Mouse (Mus musculus): ENCODE data around the gene Josd2. TPM values are rescaled to one million over a fixed set of nuclear protein-coding genes. Genes with fewer than 3 reads are reported as not detected.

Josd2 gene
- total and polyA plus RNA-seq, 3 experiments, result 33.9 to 57.7 (median 54.8) TPM

DNA sequence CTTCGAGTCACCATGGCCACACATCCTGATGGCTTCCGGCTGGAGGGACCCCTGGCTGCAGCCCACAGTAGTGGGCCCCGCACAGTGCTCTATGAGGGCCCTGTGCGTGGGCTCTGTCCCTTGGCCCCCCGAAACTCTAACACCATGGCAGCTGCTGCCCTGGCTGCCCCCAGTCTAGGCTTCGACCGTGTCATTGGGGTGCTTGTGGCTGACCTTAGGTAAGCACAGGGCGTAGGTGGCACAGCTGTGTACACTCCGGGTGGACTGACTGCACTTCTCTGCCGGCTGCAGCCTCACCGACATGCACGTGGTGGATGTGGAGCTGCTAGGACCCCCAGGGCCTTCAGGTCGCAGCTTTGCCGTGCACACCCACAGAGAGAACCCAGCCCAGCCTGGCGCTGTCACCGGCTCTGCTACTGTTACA is 880 bp upstream of the Josd2 start:
- Histone ChIP-seq H3K4me1 (ENCODE audit: control insufficient read depth in 1 of 2, insufficient read depth in 2 of 2) (peaks cover 8 to 22% of the 10 kb centered on the region in 2 experiments), H3K4me2 (ENCODE audit: insufficient read depth, low read depth, poor library complexity, severe bottlenecking) (no peak overlapping the region), H3K79me2 (replicated peaks; ENCODE audit: control insufficient read depth, extremely low read depth, insufficient read depth, poor library complexity, severe bottlenecking) (no peaks in the 10 kb centered on the region), H3K9me3 (replicated peaks; ENCODE audit: low read length) (peaks cover 3% of the 10 kb centered on the region), H3K27ac (ENCODE audit: insufficient read depth, low read depth) (no peak overlapping the region), H3K9ac (ENCODE audit: insufficient read depth, low read depth) (no peak overlapping the region), H3K27me3 (replicated peaks) (peaks cover 41% of the 10 kb centered on the region), H3K36me3 (replicated peaks in 1 of 2; ENCODE audit: control insufficient read depth in 1 of 2, insufficient read depth in 1 of 2, low read length in 1 of 2) (peaks cover 4 to 26% of the 10 kb centered on the region in 2 experiments), H3K4me3 (replicated peaks in 1 of 3; ENCODE audit: low read depth in 2 of 3, low read length in 2 of 3, poor library complexity in 1 of 3) (peak overlapping the region in 1 of 3 experiments; percentile 68)
- TF ChIP-seq JUND (conservative IDR thresholded peaks at IDR 0.05; ENCODE audit: low read depth, low read length) (no peak), SMC3 (IDR thresholded peaks at IDR 0.05; ENCODE audit: low read depth, low read length) (no peak), HCFC1 (IDR thresholded peaks at IDR 0.05; ENCODE audit: low read depth, low read length) (no peak), GABPA (IDR thresholded peaks at IDR 0.05; ENCODE audit: insufficient replicate concordance, low read depth, low read length) (no peak), CHD1 (IDR thresholded peaks at IDR 0.05; ENCODE audit: low read depth, low read length) (no peak), MYC (IDR thresholded peaks at IDR 0.05; ENCODE audit: low read depth, low read length) (no peak), RCOR1 (conservative IDR thresholded peaks at IDR 0.05; ENCODE audit: low read depth, low read length) (no peak), E2F4 (IDR thresholded peaks at IDR 0.05; ENCODE audit: insufficient replicate concordance, low read depth, low read length) (no peak), ETS1 (conservative IDR thresholded peaks at IDR 0.05; ENCODE audit: low read depth, low read length) (no peak), ZKSCAN1 (IDR thresholded peaks at IDR 0.05; ENCODE audit: borderline replicate concordance, low read depth, low read length) (no peak), IRF4 (IDR thresholded peaks at IDR 0.05; ENCODE audit: low read depth, low read length) (no peak), ZNF384 (IDR thresholded peaks at IDR 0.05; ENCODE audit: low read depth, low read length) (no peak), MXI1 (IDR thresholded peaks at IDR 0.05; ENCODE audit: low read depth, low read length) (no peak), KAT2A (IDR thresholded peaks at IDR 0.05; ENCODE audit: insufficient replicate concordance, low read length) (no peak), USF1 (IDR thresholded peaks at IDR 0.05; ENCODE audit: low read depth, low read length) (no peak), EP300 (IDR thresholded peaks at IDR 0.05; ENCODE audit: low read length) (no peak), CTCF (conservative IDR thresholded peaks at IDR 0.05 in 1 of 2, IDR thresholded peaks at IDR 0.05 in 1 of 2; ENCODE audit: low read depth in 2 of 2, low read length in 2 of 2) (no peak), POLR2AphosphoS2 (IDR thresholded peaks at IDR 0.05; ENCODE audit: low read depth, low read length) (no peak), NELFE (IDR thresholded peaks at IDR 0.05; ENCODE audit: low read depth, low read length) (no peak), PAX5 (IDR thresholded peaks at IDR 0.05; ENCODE audit: low read length) (no peak)
- in situ Hi-C loops (cut with MboI; ENCODE audit: low pct_ligation_motif_present, low pct_unique_long_range_greater_than_20kb, low sequenced_read_pairs), result no loop called here
- dilution Hi-C loops (cut with MboI; ENCODE audit: extremely low pct_ligation_motif_present, extremely low pct_unique_long_range_greater_than_20kb, low sequenced_read_pairs), result no loop called here
- no peak for DNase-seq (ENCODE audit: extremely low read depth)

GRCm38 (mm10) chr7:44468644-44469285 is 985 bp downstream of the Josd2 start:
- H3K79me2 ChIP-seq (replicated peaks; ENCODE audit: control insufficient read depth, extremely low read depth, insufficient read depth, poor library complexity, severe bottlenecking), result no peaks in the 10 kb centered on the region
- peaks cover 26% of the 10 kb centered on the region for H3K27me3 ChIP-seq (replicated peaks)
- dilution Hi-C loops (cut with MboI; ENCODE audit: extremely low pct_ligation_motif_present, extremely low pct_unique_long_range_greater_than_20kb, low sequenced_read_pairs), result no loop called here
- no peak for DNase-seq (ENCODE audit: extremely low read depth)
- TF ChIP-seq ETS1 (conservative IDR thresholded peaks at IDR 0.05; ENCODE audit: low read depth, low read length), result no peak
- no peak for TF ChIP-seq PAX5 (IDR thresholded peaks at IDR 0.05; ENCODE audit: low read length)
- TF ChIP-seq CTCF (conservative IDR thresholded peaks at IDR 0.05 in 1 of 2, IDR thresholded peaks at IDR 0.05 in 1 of 2; ENCODE audit: low read depth in 2 of 2, low read length in 2 of 2), result no peak
- TF ChIP-seq TCF12 (IDR thresholded peaks at IDR 0.05; ENCODE audit: low read depth, low read length), result no peak
- TF ChIP-seq SMC3 (IDR thresholded peaks at IDR 0.05; ENCODE audit: low read depth, low read length), result no peak
- peak overlapping the region; percentile 80 for H3K9ac ChIP-seq (ENCODE audit: insufficient read depth, low read depth)
- peak overlapping the region; percentile 68 to 87 (median 85) for H3K4me3 ChIP-seq (replicated peaks in 1 of 3; ENCODE audit: low read depth in 2 of 3, low read length in 2 of 3, poor library complexity in 1 of 3)
- H3K4me2 ChIP-seq (ENCODE audit: insufficient read depth, low read depth, poor library complexity, severe bottlenecking), result peak overlapping the region; percentile 69
- no peaks in the 10 kb centered on the region for H3K9me3 ChIP-seq (replicated peaks; ENCODE audit: low read length)
- H3K27ac ChIP-seq (ENCODE audit: insufficient read depth, low read depth), result no peak overlapping the region
- peaks cover 4 to 27% of the 10 kb centered on the region in 2 experiments for H3K36me3 ChIP-seq (replicated peaks in 1 of 2; ENCODE audit: control insufficient read depth in 1 of 2, insufficient read depth in 1 of 2, low read length in 1 of 2)
- H3K4me1 ChIP-seq (ENCODE audit: control insufficient read depth in 1 of 2, insufficient read depth in 2 of 2), result peaks cover 8 to 30% of the 10 kb centered on the region in 2 experiments
- in situ Hi-C loops (cut with MboI; ENCODE audit: low pct_ligation_motif_present, low pct_unique_long_range_greater_than_20kb, low sequenced_read_pairs), result no loop called here

Data from CH12.LX (cell line).